Mouse (Mus musculus) embryonic facial prominence, embryonic 11.5 days (tissue): ENCODE results near the gene Mamstr. TPM values are rescaled to one million over a fixed set of nuclear protein-coding genes. Genes with fewer than 3 reads are reported as not detected.

ENCODE experiments used
- ATAC-seq: fragments of 200-750 bp; cut with Nextera tagmentation; replicated peaks from 2 replicates; pipeline ENCODE4 v1.8.0; 2017; ENCODE audit warnings: low read depth; ENCODE audit not compliant: insufficient number of reproducible peaks, low FRiP score, low TSS enrichment
- DNase-seq: peaks from one replicate; pipeline ENCODE4 v3.0.0-alpha.2; 2015; ENCODE audit warnings: low spot score
- H3K27ac ChIP-seq: fragments of 300-500 bp; sonication (generic); replicated peaks from 2 replicates; pipeline ENCODE4 v1.5.1; 2014; ENCODE audit warnings: mild to moderate bottlenecking, low read depth, low read length, control low read depth
- H3K27me3 ChIP-seq: fragments of 300-500 bp; sonication (generic); 2 replicates; pipeline ENCODE4 v1.6.1; 2014; ENCODE audit warnings: mild to moderate bottlenecking, low read length, moderate library complexity, mixed read lengths; ENCODE audit not compliant: control insufficient read depth, insufficient read depth
- H3K36me3 ChIP-seq: fragments of 300-500 bp; sonication (generic); replicated peaks from 2 replicates; pipeline ENCODE4 v1.6.1; 2014; ENCODE audit warnings: low read depth, mild to moderate bottlenecking, low read length, moderate library complexity, mixed read lengths; ENCODE audit not compliant: control insufficient read depth, insufficient read depth
- H3K4me1 ChIP-seq: fragments of 300-500 bp; sonication (generic); 2 replicates; pipeline ENCODE4 v1.6.1; 2014; ENCODE audit warnings: low read length, mixed read lengths; ENCODE audit not compliant: control insufficient read depth, insufficient read depth
- H3K4me2 ChIP-seq: fragments of 300-500 bp; sonication (generic); 2 replicates; pipeline ENCODE4 v1.6.1; 2014; ENCODE audit warnings: low read depth, mild to moderate bottlenecking, control low read depth, low read length, moderate library complexity
- H3K4me3 ChIP-seq: fragments of 300-500 bp; sonication (generic); 2 replicates; pipeline ENCODE4 v1.5.1; 2014; ENCODE audit warnings: low read depth, low read length, control low read depth
- H3K9ac ChIP-seq: fragments of 300-500 bp; sonication (generic); replicated peaks from 2 replicates; pipeline ENCODE4 v1.6.1; 2014; ENCODE audit warnings: mild to moderate bottlenecking, control low read depth, low read length
- H3K9me3 ChIP-seq: fragments of 300-500 bp; sonication (generic); replicated peaks from 2 replicates; pipeline ENCODE4 v1.6.1; 2016; ENCODE audit warnings: mild to moderate bottlenecking, low read length, inconsistent platforms, mixed read lengths; ENCODE audit not compliant: control insufficient read depth
- WGBS: fragments of 180-500 bp; shearing (Covaris S2); extraction: QIAGEN DNeasy Blood & Tissue Kit; methylation state at CpG from one replicate; pipeline ENCODE4 v1.1.7; 2014; 5-methylcytosine and 5-hydroxymethylcytosine counted together
- polyA plus RNA-seq: library from polyadenylated mRNA; unstranded; fragments of >200 nt; fragmentation: Nextera tagmentation; extraction: Ambion mirVana; gene quantifications from 2 replicates; pipeline ENCODE4 v1.2.1, GENCODE M21; 2014

The Mamstr gene
- polyA plus RNA-seq, 1 experiment from 2014 or later: 1.8 TPM

GRCm38 (mm10) chr7:45692364-45692763 is 52.6 kb downstream of the Mamstr start:
- H3K27ac ChIP-seq: no peak overlapping the region
- no peak overlapping the region for H3K4me2 ChIP-seq
- no peaks in the 10 kb centered on the region for H3K9me3 ChIP-seq
- no peak for DNase-seq
- H3K9ac ChIP-seq: no peak overlapping the region
- 69% methylated on average over 2 of the region's 2 CpGs for WGBS
- no peak for ATAC-seq
- H3K4me1 ChIP-seq: no peaks in the 10 kb centered on the region
- H3K36me3 ChIP-seq: no peaks in the 10 kb centered on the region
- H3K27me3 ChIP-seq: no peaks in the 10 kb centered on the region
- no peak overlapping the region for H3K4me3 ChIP-seq

GRCm38 (mm10) chr7:45693921-45694591 is 54.3 kb downstream of the Mamstr start, which contains the start of gene Sec1:
Gene Sec1, minus strand, starts transcription at chr7:45694402.
- WGBS: 83% methylated on average over 50 of the region's 50 CpGs
- no peak for DNase-seq

GRCm38 (mm10) chr7:45695098-45695497 is 55.3 kb downstream of the Mamstr start:
- Histone ChIP-seq H3K27me3 (peaks cover 14% of the 10 kb centered on the region), H3K27ac (0 out of 2 replicates have a peak overlapping the region, but pooled peaks have one; percentile 49)
- DNase-seq: peak; percentile 68

More at GRCm38 (mm10) chr7:45693921-45694591, 54.3 kb downstream of the Mamstr start, which contains the start of gene Sec1:
- Histone ChIP-seq H3K27me3 (peaks cover 7% of the 10 kb centered on the region), H3K4me3 (no peak within 1 kb of the TSS), H3K9me3 (no peaks in the 10 kb centered on the region), H3K27ac (peak within 1 kb of the TSS; percentile 49; the same call in 1 of the 2 replicates), H3K4me1 (no peaks in the 10 kb centered on the region), H3K4me2 (no peak within 1 kb of the TSS; the same call in 1 of the 2 replicates), H3K9ac (no peak within 1 kb of the TSS), H3K36me3 (no peaks in the 10 kb centered on the region)
- ATAC-seq: no peak

More at GRCm38 (mm10) chr7:45695098-45695497, 55.3 kb downstream of the Mamstr start:
- no peak overlapping the region for H3K4me3 ChIP-seq
- ATAC-seq: peak; percentile 30; the same call in 1 of the 2 replicates
- 21% methylated on average over 6 of the region's 6 CpGs for WGBS
- no peaks in the 10 kb centered on the region for H3K36me3 ChIP-seq
- no peaks in the 10 kb centered on the region for H3K4me1 ChIP-seq
- no peak overlapping the region; the same call in 1 of the 2 replicates for H3K4me2 ChIP-seq
- H3K9me3 ChIP-seq: no peaks in the 10 kb centered on the region
- H3K9ac ChIP-seq: no peak overlapping the region

Other genes starting within 250 kb of the Mamstr start
- 71.6 and 75.0 TPM in 2 replicates for gene Snrnp70, start 244.2 kb upstream of the Mamstr start, polyA plus RNA-seq
- not detected in 2 replicates for gene Kcna7, start 234.3 kb upstream of the Mamstr start, polyA plus RNA-seq
- gene Ntf5, start 226.3 kb upstream of the Mamstr start, polyA plus RNA-seq: 3.9 and 5.1 TPM in 2 replicates
- gene Lhb, start 219.2 kb upstream of the Mamstr start, polyA plus RNA-seq: not detected in 2 replicates
- gene Gys1, start 205.1 kb upstream of the Mamstr start, polyA plus RNA-seq: 28.7 and 30.7 TPM in 2 replicates
- 172 and 179 TPM in 2 replicates for gene Ruvbl2, start 201.9 kb upstream of the Mamstr start, polyA plus RNA-seq
- gene Ftl1, start 180.1 kb upstream of the Mamstr start, polyA plus RNA-seq: 4,830 and 5,123 TPM in 2 replicates
- 151 and 168 TPM in 2 replicates for gene Bax, start 173.1 kb upstream of the Mamstr start, polyA plus RNA-seq
- gene Tulp2, start 158.1 kb upstream of the Mamstr start, polyA plus RNA-seq: 0.43 and 0.95 TPM in 2 replicates
- gene Gm45808, start 153.2 kb upstream of the Mamstr start, polyA plus RNA-seq: not detected in 2 replicates
- gene Dhdh, start 151.2 kb upstream of the Mamstr start, polyA plus RNA-seq: 2.6 and 3.1 TPM in 2 replicates
- gene Nucb1, start 129.6 kb upstream of the Mamstr start, polyA plus RNA-seq: 96.7 and 107 TPM in 2 replicates
- 19.8 and 20.3 TPM in 2 replicates for gene Ppp1r15a, start 113.7 kb upstream of the Mamstr start, polyA plus RNA-seq
- gene Plekha4, start 113.6 kb upstream of the Mamstr start, polyA plus RNA-seq: 0.62 and 1.3 TPM in 2 replicates
- gene Hsd17b14, start 85.1 kb upstream of the Mamstr start, polyA plus RNA-seq: 0.53 and 0.68 TPM in 2 replicates
- gene Bcat2, start 69.8 kb upstream of the Mamstr start, polyA plus RNA-seq: 47.0 and 47.3 TPM in 2 replicates
- 0.22 TPM in 1 of 2 replicates, not detected in the other for gene Fgf21, start 24.5 kb upstream of the Mamstr start, polyA plus RNA-seq
- gene Fut1, start 22.7 kb upstream of the Mamstr start, polyA plus RNA-seq: 0.38 TPM in 1 of 2 replicates, not detected in the other
- gene Izumo1, start 18.2 kb upstream of the Mamstr start, polyA plus RNA-seq: 0.08 and 0.11 TPM in 2 replicates
- gene Rasip1, start 12.5 kb upstream of the Mamstr start, polyA plus RNA-seq: 5.4 and 5.7 TPM in 2 replicates
- gene Fut2, start 26.4 kb downstream of the Mamstr start, polyA plus RNA-seq: 0.17 TPM in 1 of 2 replicates, not detected in the other
- gene Ntn5, start 44.0 kb downstream of the Mamstr start, polyA plus RNA-seq: 0.25 TPM in 2 replicates
- 0.27 and 0.42 TPM in 2 replicates for gene Sec1, start 54.4 kb downstream of the Mamstr start, polyA plus RNA-seq
- gene Car11, start 59.9 kb downstream of the Mamstr start, polyA plus RNA-seq: 6.9 and 8.7 TPM in 2 replicates
- gene Dbp, start 65.1 kb downstream of the Mamstr start, polyA plus RNA-seq: 4.9 and 5.6 TPM in 2 replicates
- gene Rpl18, start 75.5 kb downstream of the Mamstr start, polyA plus RNA-seq: 1,026 and 1,114 TPM in 2 replicates
- gene Sphk2, start 78.0 kb downstream of the Mamstr start, polyA plus RNA-seq: 14.9 and 17.3 TPM in 2 replicates
- 0.21 and 0.35 TPM in 2 replicates for gene Fam83e, start 81.2 kb downstream of the Mamstr start, polyA plus RNA-seq
- not detected in 2 replicates for gene Spaca4, start 85.8 kb downstream of the Mamstr start, polyA plus RNA-seq
- gene Lmtk3, start 143.8 kb downstream of the Mamstr start, polyA plus RNA-seq: 2.9 and 3.2 TPM in 2 replicates
- 1.8 and 2.0 TPM in 2 replicates for gene Sult2b1, start 144.7 kb downstream of the Mamstr start, polyA plus RNA-seq
- gene Cyth2, start 174.6 kb downstream of the Mamstr start, polyA plus RNA-seq: 168 and 170 TPM in 2 replicates
- 2.1 and 2.7 TPM in 2 replicates for gene Kcnj14, start 184.8 kb downstream of the Mamstr start, polyA plus RNA-seq
- 78.6 and 81.7 TPM in 2 replicates for gene Grwd1, start 191.0 kb downstream of the Mamstr start, polyA plus RNA-seq
- 85.2 and 85.7 TPM in 2 replicates for gene Kdelr1, start 232.8 kb downstream of the Mamstr start, polyA plus RNA-seq
- 0.13 and 0.18 TPM in 2 replicates for gene Grin2d, start 238.4 kb downstream of the Mamstr start, polyA plus RNA-seq